Mouse (Mus musculus) urinary bladder, postnatal 25 days (tissue): ENCODE results near the gene 2700097O09Rik.
"Not testable (repeated sequence)": the region's sequence is repeated elsewhere in the genome, so short reads cannot be mapped to it uniquely, and the experiment has no call there.

Source experiments
- DNase-seq: peaks from one replicate; pipeline ENCODE4 v3.0.0; 2022; ENCODE audit warnings: low spot score

Gene 2700097O09Rik

DNA sequence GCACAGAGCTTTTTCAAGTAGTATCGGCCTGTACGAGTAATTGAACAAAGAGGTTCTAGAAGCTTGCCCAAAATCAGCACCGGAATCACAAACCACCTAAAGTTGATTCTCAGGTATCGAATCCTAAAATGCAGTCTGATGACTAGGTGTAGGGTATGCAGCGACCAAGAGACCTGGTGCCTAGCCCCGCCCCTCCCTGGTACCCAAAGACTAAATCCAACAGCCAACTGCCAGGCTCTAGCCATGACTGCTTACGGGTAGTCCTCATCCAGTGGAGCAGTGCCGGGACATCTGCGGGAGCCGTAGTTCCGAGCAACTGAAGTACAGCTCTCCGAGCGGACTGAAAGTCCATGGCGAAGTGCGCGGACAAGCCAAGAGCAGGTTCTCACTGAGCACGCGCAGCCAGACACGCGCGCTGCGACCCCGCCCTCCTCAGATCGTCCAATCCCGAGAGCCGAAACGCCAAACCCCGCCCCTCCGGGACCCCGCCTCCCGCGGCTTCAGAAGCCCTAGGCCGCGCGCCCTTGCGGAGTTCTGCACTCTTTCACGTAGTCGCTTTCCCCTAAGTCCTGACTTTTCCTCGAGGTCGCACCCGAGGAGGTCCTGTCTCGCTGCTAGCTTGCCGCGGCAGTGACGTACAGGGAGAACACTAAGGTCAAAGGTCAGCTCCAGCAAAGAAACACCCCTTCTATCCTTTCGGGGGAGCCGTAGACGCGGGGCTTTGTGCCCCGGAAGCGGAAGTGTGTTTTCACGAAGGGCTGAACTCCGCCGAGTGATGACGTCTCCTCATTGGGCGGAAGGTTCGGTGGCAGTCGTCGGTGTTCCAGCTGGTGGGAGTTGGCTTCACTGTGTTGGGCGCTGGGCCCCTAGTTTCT, at the start of gene 2700097O09Rik, which contains the start of gene Srp54a:
Gene 2700097O09Rik, minus strand, starts transcription at position 385 of the 875 bp plus-strand sequence.
Gene Srp54a, plus strand, starts transcription at position 537 of the 875 bp plus-strand sequence.
- peak; percentile 92 for DNase-seq

DNA sequence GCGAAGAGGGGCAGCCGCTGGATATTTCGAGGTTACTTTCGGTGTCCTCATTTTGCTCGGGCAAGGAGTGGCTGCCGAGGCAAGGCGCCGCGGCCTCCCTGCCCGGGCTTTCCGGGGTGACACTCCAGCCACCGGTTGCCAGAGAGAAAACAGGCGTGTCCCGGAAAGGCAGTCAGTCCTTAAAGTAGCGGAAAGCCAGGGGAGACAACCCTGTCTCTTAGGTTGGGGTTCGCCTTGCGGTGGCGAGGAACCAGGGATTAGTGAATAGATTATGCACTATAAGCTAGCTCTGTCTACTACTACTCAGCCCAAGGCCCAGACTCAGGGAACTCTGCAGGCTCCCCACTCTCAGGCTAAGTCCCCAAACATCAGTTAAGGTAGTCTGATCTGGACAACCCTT, 44.8 kb upstream of the 2700097O09Rik start:
- DNase-seq: not testable (repeated sequence)

DNA sequence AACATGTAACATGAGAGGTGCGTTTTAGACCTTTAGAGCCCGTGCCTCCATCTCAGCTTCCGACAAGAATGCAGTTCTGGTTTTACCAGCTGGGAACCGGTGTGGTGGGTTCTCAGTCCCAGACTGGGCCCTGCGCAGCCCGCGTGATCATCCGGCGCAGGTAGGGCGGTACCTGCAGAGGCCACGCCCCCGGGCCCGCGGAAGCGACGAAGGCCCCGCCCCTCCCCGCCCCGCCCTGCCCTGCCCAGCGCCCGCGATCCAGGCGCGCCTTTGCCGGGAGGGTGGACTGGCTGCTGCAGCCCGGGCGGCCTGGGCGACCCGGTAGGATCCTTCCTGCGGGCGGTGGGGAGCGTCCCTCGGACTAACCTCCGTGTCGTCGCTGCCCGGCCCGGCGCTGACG, 44.3 kb upstream of the 2700097O09Rik start, which contains the start of gene Fam177a:
Gene Fam177a, plus strand, starts transcription at position 228 of the 400 bp plus-strand sequence.
- not testable (repeated sequence) for DNase-seq

DNA sequence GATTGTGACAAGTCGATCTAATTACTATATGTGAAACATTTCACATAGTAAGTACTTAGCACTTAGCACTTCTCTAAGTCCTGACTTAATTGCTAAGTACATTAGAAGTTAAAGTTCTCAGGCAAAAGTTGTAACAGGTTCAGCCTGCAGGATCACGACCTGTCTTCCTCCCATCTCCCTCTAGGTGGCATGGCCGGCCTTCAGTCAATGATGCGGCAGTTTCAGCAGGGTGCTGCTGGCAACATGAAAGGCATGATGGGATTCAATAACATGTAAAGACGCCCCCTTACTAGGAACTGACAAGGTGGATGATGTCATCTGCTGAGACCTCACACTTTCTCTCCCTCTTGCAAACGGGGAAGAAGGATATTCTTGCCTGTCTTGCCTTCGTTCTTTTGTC, 32.7 kb upstream of the 2700097O09Rik start:
- not testable (repeated sequence) for DNase-seq

DNA sequence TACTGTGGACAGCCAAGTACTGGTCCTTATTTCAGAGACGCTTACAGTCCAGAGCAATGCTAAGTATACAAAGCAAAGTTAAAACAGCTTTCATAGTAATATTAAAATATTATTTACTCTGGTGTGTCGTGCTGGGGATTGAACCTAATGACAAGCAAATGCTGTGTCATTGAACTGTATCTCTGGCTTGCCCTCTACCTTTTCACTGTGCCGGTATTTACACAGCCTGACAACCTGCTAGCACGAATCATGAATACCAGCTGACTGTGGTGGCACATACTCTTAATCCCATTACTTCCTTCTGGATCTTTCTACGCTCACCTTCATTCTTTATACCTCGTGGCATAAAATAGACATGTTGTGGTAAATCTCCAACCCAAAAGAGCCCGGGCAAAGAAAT, 12.2 kb upstream of the 2700097O09Rik start:
- DNase-seq: not testable (repeated sequence)

DNA sequence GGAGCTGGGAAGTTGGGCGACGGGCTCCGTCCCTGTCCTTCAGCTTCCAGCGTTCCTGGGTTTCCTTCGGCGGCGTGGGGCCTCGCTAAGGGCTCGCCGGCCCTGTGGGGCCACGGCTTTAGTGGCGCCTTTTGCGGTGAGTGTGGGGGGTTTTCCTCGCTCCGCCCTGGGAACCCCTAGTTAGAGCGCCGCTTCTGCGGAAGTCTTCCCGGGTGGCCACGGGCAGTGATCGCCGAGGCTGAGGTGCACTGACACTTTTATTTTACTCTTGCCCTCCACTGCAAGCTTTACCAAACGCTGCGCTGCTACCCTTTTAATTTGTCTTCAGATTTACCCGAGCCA, 662 bp upstream of the 2700097O09Rik start:
- DNase-seq: not testable (repeated sequence)

DNA sequence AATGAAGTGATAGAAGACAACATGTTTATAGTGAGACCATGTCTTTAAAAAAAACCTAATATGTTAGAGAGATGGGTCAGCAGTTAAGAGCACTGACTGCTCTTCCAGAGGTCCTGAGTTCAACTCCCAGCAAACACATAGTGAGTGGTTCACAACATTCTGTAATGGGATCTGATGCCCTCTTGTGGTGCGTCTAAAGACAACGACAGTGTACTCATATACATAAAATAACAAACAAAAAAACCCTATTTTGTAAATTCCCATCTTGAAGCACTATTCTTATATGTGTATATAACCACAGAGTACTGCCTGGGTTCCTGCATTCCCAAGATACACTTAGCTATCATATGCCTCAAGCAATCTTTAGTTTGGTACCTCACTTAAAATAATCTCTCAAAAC, 1.2 kb downstream of the 2700097O09Rik start:
- not testable (repeated sequence) for DNase-seq

DNA sequence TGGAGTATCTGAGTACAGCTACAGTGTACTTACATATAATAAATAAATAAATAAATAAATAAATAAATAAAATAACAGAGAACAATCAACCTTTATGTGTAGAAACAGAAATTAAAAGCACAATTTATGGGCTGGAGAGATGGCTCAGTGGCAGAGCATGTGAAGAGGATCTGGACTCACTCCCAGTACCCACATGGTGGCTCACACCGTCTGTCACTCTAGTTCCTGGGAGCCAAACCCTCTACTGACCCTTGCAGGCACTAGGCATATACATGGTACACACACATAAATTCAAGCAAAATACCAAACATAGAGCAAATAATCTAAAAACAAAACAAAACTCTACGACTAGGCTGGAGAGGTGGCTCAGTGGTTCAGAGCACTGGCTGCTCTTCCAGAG, 4.6 kb downstream of the 2700097O09Rik start:
- DNase-seq: no peak

DNA sequence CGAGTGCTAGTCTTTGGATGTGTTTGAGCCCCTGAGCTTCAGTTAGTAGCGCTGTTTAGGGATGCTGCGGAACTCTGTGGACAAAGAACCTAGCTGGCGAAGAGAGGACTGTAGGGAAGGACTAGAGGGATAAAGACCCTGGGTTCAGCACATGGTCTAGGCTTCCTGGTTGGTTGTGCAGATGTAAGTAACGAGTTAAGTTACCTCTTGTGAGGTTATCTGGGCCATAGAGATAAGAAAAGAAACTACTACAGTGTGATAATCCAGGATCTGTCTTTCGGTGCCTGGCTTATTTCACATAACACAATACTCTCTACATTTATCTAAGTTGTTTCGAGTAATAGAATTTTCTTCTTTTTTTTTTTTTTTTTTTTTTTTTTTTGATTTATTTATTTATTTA, 6.2 kb downstream of the 2700097O09Rik start:
- no peak for DNase-seq

DNA sequence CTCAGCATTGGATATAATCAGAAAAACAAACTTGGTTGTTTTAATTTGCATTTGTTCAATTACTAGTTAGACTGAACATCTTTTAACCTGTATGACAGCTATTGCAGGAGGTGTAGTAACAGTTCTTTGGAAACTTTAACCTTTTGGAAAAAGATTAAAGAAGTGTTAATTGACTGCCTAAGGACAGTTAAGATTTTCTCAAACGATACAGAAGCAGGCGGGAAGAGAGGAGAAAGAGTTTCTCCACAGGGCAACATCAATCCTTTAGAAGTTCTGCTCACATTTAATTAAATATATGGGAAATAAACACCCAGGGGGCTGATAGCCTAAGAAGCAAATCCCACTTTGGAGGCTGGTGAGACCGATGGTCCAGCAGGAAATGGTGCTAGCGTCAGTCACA, 7.4 kb downstream of the 2700097O09Rik start:
- no peak for DNase-seq

DNA sequence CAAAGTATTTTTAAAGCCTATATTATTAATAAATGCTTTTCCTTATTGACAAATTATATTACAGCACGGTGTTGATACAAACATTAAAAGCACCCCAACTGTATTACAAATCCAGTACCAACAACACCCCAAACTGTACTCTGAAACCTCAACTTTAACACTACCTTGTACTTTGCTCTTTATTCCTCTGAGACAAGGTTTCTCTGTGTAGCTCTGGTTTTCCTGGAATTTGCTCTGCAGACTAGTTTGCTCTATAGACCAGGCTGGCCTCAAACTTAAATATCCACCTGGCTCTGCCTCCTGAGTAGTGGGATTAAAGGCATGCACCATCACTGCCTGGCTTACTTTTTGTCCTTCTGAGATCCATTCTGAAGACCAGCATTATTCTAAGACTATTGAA, 17.8 kb downstream of the 2700097O09Rik start:
- no peak for DNase-seq

DNA sequence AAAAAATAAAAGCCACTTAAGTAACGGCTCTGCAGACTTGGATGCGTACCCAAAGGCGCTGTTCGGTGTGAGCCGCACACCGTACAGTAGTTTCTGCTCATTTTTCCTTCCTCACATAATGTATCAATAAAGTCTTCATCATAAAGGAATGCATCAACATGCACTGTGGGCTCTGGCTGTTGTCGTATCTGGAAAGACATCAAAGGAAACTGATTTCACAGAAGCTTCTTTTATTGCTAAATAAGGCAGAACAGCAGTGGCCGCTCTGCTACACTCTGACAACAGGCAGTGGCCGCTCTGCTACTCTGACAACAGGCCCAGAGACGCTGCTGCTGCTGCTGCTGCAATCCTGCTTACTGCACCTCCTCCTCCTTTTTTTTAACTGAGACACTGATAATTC, 18.9 kb downstream of the 2700097O09Rik start:
- no peak for DNase-seq

DNA sequence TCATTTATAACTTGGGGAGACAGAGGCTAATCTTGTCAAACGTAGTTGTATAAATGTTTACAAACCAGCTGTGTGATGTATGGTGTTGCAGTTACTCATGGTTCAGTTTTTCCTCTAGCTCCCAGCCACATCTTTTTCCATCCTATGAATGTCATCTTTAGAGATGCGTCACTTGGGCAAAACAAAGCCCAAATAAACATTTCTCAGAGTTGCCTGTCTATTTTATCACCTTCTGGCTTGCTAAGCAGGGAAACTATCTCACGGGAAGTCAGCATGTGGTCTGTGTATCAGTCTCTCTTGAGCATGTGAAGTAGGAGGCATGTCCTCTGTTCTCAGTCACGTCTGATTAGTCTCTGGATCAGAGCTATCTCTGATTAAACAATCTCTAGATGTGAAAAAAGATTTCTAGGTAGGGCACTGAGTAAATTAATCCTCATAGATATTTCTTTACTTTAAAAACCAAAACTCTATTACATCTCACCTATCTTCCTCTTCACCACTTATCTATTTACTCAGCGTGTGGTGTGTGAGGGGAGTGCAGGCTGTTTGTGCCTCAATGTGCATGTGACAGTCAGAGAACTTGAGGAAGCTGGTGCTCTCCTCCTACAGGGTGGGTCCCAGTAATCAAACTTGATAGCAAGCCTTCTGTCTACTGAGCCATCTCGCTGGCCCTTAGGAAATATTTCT, 19.6 kb downstream of the 2700097O09Rik start:
- no peak for DNase-seq

DNA sequence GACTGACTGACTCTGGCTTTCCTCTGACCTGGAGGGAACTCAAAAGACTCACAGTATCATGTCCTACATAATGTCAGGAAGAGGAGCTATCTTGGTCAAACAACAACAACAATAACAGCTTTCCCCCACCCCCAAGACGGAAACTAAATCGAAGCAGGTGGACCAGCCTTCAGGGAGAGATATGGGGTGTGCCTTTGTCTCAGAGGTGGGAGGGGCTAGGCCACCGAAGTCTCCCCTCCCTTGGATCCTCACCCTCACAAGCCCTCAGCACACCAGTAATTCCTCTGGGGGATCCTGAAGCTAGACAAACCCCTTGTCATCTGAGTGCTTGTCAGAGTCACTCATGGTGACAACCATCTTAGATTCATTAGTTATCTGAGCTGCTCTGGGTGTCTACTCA, 20.1 kb downstream of the 2700097O09Rik start:
- DNase-seq: no peak

DNA sequence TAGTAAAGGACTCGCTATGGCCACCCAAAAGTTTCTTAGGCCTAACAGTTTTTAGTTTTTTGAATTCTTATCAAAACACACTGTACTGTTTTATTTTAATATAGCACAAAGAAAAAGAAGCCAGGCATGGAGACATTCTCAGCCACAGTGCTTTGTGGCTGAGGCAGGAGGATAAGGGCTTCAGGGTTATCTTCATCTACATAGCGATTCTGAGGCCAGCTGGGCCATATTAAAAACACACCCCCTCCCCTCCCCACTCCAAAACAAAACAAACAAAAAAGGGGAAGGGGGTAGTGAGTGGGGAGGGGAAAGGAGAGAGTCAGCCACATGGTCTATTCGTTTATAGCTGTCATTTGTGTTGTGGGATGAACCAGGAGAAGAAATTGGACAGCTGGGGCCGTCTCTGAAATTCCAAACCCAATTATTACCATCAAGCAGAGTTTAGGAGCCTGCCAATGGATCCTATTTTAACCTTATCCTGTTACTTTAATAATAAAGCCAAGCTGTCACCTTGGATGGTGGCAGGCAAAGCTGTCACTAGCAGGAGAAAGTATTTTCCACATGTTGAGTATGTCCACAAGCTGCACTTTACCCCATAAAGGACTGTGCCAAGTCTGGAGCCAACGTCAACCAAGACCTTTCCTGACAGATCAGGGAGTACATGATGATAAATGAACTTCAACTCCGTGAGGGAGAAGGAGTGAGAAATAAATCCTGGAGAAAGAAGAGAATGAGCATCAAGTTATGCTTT, 20.9 kb downstream of the 2700097O09Rik start:
- no peak for DNase-seq

DNA sequence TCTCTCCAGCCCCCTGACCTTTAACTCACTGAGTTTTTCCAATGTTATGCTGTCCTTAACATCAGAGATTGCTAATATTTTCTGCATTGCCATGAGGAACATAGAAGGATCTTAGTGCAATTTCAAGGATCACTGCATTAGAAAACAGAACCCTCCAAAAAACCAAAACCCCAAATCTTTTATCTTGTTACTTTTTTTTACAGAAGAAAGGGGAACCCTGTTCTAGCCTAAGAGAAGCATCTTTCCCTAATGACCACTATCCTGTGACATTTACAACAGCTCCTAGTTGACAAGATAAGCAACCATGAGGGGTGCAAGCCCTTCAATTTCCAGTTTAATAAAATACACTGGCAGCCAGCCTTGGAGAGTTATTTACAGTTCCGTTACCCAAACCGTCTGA, 23.2 kb downstream of the 2700097O09Rik start:
- no peak for DNase-seq

DNA sequence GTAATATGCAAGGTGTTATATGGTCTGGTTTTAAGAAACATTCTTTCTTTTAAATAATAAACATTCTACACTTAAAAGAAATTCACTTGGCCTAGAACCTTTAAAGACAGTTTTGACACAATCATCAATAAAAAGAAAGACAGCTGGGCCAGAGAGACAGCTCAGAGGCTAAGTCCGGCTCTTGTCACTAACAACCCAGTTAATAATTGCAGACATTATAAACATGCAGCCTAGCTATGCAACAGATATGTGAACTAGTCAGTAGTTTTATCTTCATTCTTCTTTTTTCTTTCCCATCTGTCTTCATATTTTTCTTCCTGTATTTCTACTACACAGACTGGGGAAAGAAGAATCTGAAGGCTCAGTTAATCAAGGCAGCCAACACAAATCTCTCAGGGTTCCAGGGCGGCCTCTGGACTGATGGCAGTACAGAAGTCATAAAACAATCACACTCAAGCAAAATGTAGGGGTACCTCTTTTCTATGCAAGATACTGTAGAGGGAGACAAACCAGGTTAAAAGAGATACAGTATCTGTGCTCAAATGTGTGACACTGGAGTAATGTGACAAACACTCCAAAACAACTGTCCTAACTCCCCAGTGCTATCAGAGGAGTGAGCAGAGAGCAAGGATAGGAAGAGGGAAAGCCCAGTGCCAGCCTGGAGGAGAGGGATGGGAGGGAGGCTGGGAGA, 25.2 kb downstream of the 2700097O09Rik start:
- DNase-seq: no peak

DNA sequence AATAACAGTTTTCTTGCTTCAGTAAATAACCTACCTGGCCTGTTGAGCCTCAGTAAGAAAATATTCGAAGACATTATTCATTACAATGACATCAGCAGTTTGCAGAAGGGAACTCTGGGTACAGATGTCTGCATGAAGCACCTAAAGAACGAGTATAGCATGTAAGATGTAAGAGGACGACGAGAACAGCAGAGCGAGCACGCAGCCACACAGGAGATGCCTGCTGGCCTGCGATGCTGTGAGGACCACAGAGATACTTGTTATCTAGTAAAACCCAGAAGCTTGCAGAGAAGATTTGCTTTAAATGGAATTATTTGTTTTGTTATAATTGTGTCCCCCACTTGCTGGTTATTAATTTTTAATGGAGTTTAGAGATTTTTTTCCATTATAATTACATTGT, 26.6 kb downstream of the 2700097O09Rik start:
- DNase-seq: no peak

DNA sequence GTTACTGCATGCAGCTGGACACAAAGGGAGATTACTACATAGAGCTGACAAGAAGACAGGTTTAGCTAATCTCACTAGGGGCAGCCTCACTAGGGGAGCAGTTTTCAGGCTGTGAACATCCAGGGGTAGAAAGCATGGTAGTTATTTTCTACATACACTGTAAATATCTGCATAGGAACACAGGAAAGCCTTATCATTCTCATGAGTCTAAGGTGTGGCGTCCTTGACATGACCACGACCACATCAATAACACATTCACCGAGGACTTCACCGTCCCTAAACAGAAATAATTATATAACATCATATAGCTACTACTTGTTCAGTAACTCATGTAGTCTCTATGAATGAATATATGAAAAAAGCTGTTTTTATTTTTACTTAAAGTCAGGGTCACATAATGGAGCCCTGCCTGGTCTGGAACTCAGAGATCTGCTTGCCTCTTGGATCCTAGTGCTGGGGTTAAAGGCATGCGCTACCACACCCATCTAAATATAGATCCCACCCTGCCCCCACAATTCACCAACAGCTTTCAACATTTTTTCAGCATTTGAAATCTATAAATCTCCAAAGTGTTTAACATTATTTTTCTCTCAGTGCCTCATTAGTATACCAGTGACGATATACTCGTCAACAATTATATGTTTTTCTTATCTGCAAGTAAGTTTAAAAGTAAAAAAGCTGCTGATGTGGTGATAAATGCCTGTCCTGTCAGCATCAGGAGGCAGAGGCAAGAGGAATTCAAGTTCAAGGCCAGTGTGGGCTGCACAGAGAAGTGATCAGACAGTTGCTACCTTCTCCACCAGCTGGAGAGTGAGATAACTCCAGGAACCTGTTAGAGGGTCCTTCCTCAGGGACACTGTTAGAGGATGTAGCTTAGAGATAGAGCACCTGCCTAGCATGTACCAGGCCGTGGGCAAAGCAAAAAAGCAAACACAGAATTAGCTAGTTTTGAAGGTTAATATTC, 28.4 kb downstream of the 2700097O09Rik start:
- no peak for DNase-seq

DNA sequence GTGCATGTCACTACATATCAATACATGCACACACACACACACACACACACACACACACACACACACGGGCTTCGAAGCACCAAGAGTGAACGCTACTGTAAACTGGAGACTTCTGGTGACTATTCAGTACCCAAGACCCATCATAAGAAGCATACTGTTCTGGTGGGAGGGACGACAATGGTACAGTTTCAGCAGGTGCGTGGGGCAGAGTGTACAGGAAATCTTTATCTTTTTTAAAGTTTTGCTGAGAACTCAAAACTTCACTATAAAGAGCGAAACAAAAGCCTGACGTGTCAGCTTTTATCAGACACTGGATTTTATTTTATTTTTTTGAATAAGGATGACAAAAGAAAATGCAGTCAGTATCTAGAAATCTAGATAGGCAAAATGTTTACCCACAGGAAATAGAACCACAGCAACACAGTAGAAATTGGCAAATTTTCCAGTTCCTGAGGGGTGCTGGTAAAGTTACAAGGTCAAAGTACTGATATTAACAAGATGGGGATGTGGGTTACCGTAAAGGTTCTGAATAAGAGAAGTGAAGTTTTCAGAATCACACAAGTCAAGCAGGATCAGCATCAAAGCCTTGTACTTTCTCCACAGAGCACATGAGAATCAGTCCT, 30.1 kb downstream of the 2700097O09Rik start:
- DNase-seq: no peak
